Mouse (Mus musculus) limb, embryonic 10.5 days (tissue): ENCODE measurements around the gene March8. TPM values are rescaled to one million over a fixed set of nuclear protein-coding genes. Genes with fewer than 3 reads are reported as not detected.
"Not testable (repeated sequence)": the region's sequence is repeated elsewhere in the genome, so short reads cannot be mapped to it uniquely, and the experiment has no call there.

Experiments
- DNase-seq: peaks from one replicate; pipeline ENCODE4 v3.0.0-alpha.2; 2017; ENCODE audit warnings: low spot score
- H3K27ac ChIP-seq: fragments of 300-500 bp; sonication (generic); 2 replicates; pipeline ENCODE4 v1.5.1; 2016; ENCODE audit warnings: mild to moderate bottlenecking
- H3K27me3 ChIP-seq: fragments of 300-500 bp; sonication (generic); 2 replicates; pipeline ENCODE4 v1.6.1; 2016; ENCODE audit warnings: low read depth, mild to moderate bottlenecking; ENCODE audit not compliant: poor library complexity, severe bottlenecking
- H3K36me3 ChIP-seq: fragments of 300-500 bp; sonication (generic); 2 replicates; pipeline ENCODE4 v1.6.1; 2016; ENCODE audit warnings: mild to moderate bottlenecking, moderate library complexity
- H3K4me1 ChIP-seq: fragments of 300-500 bp; sonication (generic); 2 replicates; pipeline ENCODE4 v1.6.1; 2016
- H3K4me3 ChIP-seq: fragments of 300-500 bp; sonication (generic); 2 replicates; pipeline ENCODE4 v1.5.1; 2016; ENCODE audit warnings: mild to moderate bottlenecking, moderate library complexity
- H3K9me3 ChIP-seq: fragments of 300-500 bp; sonication (generic); replicated peaks from 2 replicates; pipeline ENCODE4 v1.6.1; 2016; ENCODE audit warnings: mild to moderate bottlenecking
- WGBS: fragments of 180-500 bp; shearing (Covaris S2); methylation state at CpG from one replicate; pipeline ENCODE4 v1.1.7; 2016; 5-methylcytosine and 5-hydroxymethylcytosine counted together
- polyA plus RNA-seq: library from polyadenylated mRNA; unstranded; fragments of >200 nt; fragmentation: Nextera tagmentation; extraction: Ambion mirVana; gene quantifications from 2 replicates; pipeline ENCODE4 v1.2.1, GENCODE M21; 2016

Gene March8
- polyA plus RNA-seq, 1 experiment from 2014 or later = 19.6 TPM

DNA sequence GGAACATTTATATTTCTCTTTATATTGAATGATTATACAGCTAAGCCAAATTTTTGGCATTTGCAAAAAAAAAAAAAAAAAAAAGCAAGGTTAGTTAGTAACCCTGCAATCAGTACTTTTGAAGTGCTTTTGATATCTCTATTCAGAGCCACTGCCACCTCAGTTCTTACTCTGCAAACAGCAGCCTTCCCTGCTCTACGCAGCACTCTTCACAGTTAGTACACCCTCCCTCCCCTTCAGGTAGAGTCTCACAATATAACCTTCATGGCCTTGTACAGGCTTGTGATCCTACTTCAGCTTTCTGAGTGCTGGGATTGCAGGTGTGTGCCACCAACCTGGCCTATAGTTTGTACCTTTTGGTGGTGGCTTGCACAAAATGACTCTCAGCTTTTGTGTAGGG is 15.6 kb downstream of the March8 start:
- H3K4me3 ChIP-seq = no peak overlapping the region
- DNase-seq = no peak
- no peaks in the 10 kb centered on the region for H3K9me3 ChIP-seq
- H3K27me3 ChIP-seq = no peaks in the 10 kb centered on the region
- no peaks in the 10 kb centered on the region for H3K36me3 ChIP-seq
- no peaks in the 10 kb centered on the region for H3K4me1 ChIP-seq
- H3K27ac ChIP-seq = no peak overlapping the region
- 98% methylated on average over 1 of the region's 1 CpGs for WGBS

DNA sequence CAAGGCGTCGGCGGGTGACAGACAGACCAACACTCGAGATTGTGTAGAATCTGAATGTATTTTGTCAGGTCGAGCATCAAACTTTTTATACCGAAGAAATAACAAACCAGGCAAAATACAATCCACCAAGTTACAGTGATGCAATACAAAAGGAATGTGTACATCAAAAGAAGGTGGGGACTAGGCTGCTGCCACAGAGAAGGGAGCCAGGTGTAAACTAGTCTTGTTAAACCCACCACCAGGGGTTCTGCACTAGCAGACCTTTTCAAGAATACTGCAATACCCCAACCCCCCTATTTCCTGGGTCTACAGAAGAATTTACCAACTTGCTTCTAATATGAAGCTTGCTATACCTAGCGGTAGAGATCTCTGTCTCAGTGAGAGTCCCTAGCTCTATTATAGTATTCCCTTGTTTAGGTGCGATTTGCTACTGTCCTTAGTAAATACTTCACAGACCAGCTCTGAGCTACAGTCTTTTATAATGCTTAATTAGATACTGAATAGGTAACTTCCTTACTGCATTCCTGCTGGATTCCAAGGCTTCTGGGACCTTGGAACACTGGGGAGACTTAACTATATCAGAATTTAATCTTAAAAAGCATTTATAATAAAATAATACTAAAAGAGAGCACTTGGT is 18.6 kb downstream of the March8 start:
- WGBS = 77% methylated on average over 8 of the region's 8 CpGs
- H3K27ac ChIP-seq, H3K4me3 ChIP-seq, H3K9me3 ChIP-seq, H3K27me3 ChIP-seq, H3K36me3 ChIP-seq, H3K4me1 ChIP-seq, DNase-seq: not testable (repeated sequence)

GRCm38 (mm10) chr6:116356948-116357325 is 19.1 kb downstream of the March8 start:
- H3K9me3 ChIP-seq = no peaks in the 10 kb centered on the region
- H3K4me3 ChIP-seq = no peak overlapping the region
- no peak overlapping the region for H3K27ac ChIP-seq
- no peaks in the 10 kb centered on the region for H3K4me1 ChIP-seq
- DNase-seq = no peak
- WGBS = 80% methylated on average over 4 of the region's 4 CpGs
- no peaks in the 10 kb centered on the region for H3K27me3 ChIP-seq
- H3K36me3 ChIP-seq = no peaks in the 10 kb centered on the region

DNA sequence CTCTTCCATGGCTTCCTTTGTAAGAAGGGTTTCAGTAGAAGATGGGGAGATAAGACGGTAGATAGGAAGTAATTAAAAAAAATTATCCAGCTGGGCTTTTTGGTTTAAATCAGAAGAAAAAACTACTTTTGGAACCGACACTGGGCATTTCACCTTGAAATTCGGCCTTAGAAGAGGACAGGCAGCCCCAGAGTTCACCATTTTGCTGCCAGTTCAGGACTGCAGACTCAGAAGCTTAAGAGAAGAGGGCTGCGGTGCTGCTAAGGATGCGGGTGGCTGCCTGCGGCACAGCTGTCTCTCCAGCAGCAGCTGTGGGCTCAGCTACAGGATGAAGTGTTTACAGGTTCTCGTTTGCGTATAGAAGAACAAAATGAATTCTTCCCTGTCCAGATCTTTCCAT is 20.2 kb downstream of the March8 start:
- WGBS = 77% methylated on average over 8 of the region's 8 CpGs
- no peaks in the 10 kb centered on the region for H3K27me3 ChIP-seq
- no peaks in the 10 kb centered on the region for H3K4me1 ChIP-seq
- no peak overlapping the region for H3K27ac ChIP-seq
- H3K4me3 ChIP-seq = no peak overlapping the region
- H3K9me3 ChIP-seq = no peaks in the 10 kb centered on the region
- DNase-seq = no peak
- no peaks in the 10 kb centered on the region for H3K36me3 ChIP-seq

DNA sequence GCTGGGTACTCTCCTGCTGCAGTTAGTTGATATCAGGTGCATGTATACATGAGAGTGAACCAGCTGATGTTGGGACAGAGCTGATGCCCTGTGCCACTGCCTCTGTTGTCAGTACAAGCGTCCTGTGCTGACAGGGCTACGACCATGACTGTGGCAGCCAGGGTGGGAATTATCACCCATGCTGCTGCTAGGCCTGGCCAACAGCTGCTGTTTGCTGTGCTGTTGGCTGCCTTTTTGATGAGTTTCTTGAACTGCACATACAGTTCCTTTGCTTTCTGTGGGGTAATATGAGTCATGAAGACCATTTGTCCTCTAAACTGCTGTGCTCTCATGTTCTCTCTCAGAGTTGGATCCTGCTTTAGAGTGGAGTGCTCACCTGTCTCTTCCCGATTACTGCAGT is 21.4 kb downstream of the March8 start:
- no peaks in the 10 kb centered on the region for H3K36me3 ChIP-seq
- H3K27me3 ChIP-seq = no peaks in the 10 kb centered on the region
- no peaks in the 10 kb centered on the region for H3K9me3 ChIP-seq
- no peak overlapping the region for H3K27ac ChIP-seq
- H3K4me3 ChIP-seq = no peak overlapping the region
- H3K4me1 ChIP-seq = no peaks in the 10 kb centered on the region
- 84% methylated on average over 3 of the region's 3 CpGs for WGBS
- no peak for DNase-seq

DNA sequence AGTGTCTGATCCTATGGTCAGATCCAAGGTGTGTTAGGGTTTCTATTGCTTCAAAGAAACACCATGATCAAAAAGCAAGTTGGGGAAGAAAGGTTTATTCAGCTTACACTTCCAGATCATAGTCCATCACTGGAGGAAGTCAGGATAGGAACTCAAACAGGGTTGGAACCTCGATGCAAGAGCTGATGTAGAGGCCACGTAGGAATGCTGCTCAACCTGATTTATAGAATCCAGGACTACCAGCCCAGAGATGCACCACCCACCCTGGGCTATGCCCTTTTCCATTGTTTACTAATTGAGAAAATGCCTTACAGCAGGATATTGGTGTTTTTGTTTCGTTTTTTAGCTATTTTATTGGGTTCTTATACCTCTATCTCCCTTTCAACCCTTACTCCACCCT is 23.6 kb downstream of the March8 start:
- WGBS = 83% methylated on average over 3 of the region's 3 CpGs
- no peak for DNase-seq
- Histone ChIP-seq H3K27me3 (no peaks in the 10 kb centered on the region), H3K4me3 (no peak overlapping the region), H3K36me3 (no peaks in the 10 kb centered on the region), H3K27ac (no peak overlapping the region), H3K4me1 (no peaks in the 10 kb centered on the region), H3K9me3 (no peaks in the 10 kb centered on the region)

DNA sequence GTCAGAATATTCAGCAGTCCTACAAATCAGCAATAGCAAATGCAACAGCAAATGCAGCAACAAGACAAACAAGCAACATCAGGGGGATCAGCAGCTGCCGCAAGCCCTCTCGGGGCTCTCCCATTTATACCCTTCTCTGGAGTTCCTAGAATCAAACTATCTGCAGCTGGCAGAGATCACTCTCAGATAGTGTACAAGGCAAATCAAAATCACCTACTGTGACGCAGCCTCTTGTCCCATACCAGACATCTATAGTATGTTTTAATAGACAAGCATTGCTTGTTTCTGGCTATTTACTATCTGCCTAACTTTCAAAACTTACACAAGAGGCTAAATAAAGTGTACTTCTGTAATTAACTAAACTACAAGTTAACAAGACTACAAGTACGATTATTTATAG is 24.2 kb downstream of the March8 start:
- no peaks in the 10 kb centered on the region for H3K36me3 ChIP-seq
- WGBS = 95% methylated on average over 4 of the region's 4 CpGs
- no peak for DNase-seq
- no peaks in the 10 kb centered on the region for H3K9me3 ChIP-seq
- no peak overlapping the region for H3K4me3 ChIP-seq
- no peak overlapping the region for H3K27ac ChIP-seq
- H3K4me1 ChIP-seq = no peaks in the 10 kb centered on the region
- H3K27me3 ChIP-seq = no peaks in the 10 kb centered on the region

DNA sequence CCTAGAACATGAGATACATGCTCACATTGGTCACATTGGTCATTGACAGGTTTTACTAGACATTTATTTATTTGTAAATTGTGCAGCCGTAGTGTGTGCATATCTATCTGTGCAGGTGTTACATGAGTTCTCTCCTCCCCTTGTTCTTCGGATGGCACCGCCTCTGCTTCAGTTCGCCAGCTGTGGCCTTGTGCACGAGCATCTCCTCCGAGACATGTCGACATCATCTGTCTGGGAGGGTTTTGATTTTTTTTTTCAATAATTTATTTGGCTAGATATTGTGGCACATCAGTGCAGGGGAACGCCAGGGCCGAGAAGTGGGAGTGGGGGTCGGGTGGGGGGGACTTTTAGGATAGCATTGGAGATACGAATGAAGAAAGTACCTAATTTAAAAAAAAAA is 30.1 kb downstream of the March8 start:
- H3K27ac ChIP-seq = no peak overlapping the region
- H3K27me3 ChIP-seq = no peaks in the 10 kb centered on the region
- no peak for DNase-seq
- H3K9me3 ChIP-seq = no peaks in the 10 kb centered on the region
- no peaks in the 10 kb centered on the region for H3K36me3 ChIP-seq
- H3K4me3 ChIP-seq = no peak overlapping the region
- 90% methylated on average over 11 of the region's 11 CpGs for WGBS
- H3K4me1 ChIP-seq = peaks cover 6% of the 10 kb centered on the region

GRCm38 (mm10) chr6:116369811-116370210 is 32.0 kb downstream of the March8 start:
- Histone ChIP-seq H3K27me3 (no peaks in the 10 kb centered on the region), H3K36me3 (no peaks in the 10 kb centered on the region), H3K27ac (no peak overlapping the region), H3K4me1 (peaks cover 6% of the 10 kb centered on the region), H3K4me3 (no peak overlapping the region), H3K9me3 (no peaks in the 10 kb centered on the region)
- DNase-seq = no peak
- WGBS = 93% methylated on average over 1 of the region's 1 CpGs

- no peak for DNase-seq
- Histone ChIP-seq H3K9me3 (no peaks in the 10 kb centered on the region), H3K4me3 (no peak overlapping the region), H3K4me1 (peaks cover 6% of the 10 kb centered on the region), H3K36me3 (no peaks in the 10 kb centered on the region), H3K27me3 (no peaks in the 10 kb centered on the region), H3K27ac (no peak overlapping the region)
- 80% methylated on average over 6 of the region's 6 CpGs for WGBS
Measured at GRCm38 (mm10) chr6:116370216-116370976, 32.6 kb downstream of the March8 start.

DNA sequence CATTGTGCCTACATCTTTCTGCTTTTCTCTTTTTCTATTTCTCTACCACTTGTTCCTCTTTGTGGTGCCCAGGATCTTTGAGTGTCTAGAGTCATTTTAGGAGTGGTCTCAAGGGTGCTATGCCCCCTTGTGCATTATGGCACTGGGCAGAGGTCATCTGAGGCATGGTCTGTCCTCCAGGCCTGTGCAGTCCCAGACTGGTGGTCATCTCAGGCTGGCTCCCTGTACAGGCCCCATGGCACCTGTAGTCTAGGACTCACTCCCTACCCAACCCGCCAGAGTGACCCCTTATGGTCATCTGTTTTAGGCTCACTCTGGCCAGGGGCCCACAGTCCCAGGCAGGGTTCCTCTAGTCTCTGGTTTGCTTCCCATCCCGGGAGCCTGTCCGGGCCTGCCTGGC is 33.7 kb downstream of the March8 start:
- Histone ChIP-seq H3K27me3 (no peaks in the 10 kb centered on the region), H3K9me3 (no peaks in the 10 kb centered on the region), H3K4me1 (peaks cover 6% of the 10 kb centered on the region), H3K27ac (no peak overlapping the region), H3K4me3 (no peak overlapping the region), H3K36me3 (no peaks in the 10 kb centered on the region)
- whole genome bisulfite sequencing = 89% methylated on average over 3 of the region's 3 CpGs
- DNase-seq = no peak

GRCm38 (mm10) chr6:116374136-116374535 is 36.3 kb downstream of the March8 start:
- WGBS = 94% methylated on average over 1 of the region's 1 CpGs
- H3K36me3 ChIP-seq = 0 out of 2 replicates have a peak, but pooled peaks cover 2% of the 10 kb centered on the region
- H3K9me3 ChIP-seq = no peaks in the 10 kb centered on the region
- H3K4me3 ChIP-seq = no peak overlapping the region
- DNase-seq = no peak
- no peaks in the 10 kb centered on the region for H3K27me3 ChIP-seq
- H3K4me1 ChIP-seq = peaks cover 6% of the 10 kb centered on the region
- no peak overlapping the region for H3K27ac ChIP-seq

- H3K27me3 ChIP-seq = no peaks in the 10 kb centered on the region
- no peak for DNase-seq
- H3K9me3 ChIP-seq = no peaks in the 10 kb centered on the region
- H3K4me3 ChIP-seq = no peak overlapping the region
- peaks cover 6% of the 10 kb centered on the region for H3K4me1 ChIP-seq
- H3K27ac ChIP-seq = no peak overlapping the region
- 0 out of 2 replicates have a peak, but pooled peaks cover 2% of the 10 kb centered on the region for H3K36me3 ChIP-seq
Measured at GRCm38 (mm10) chr6:116374618-116375017, 36.8 kb downstream of the March8 start.
